Mouse (Mus musculus) forebrain, embryonic 14.5 days (tissue): ENCODE measurements at regions not wholly inside any gene's neighbourhood (a gene's known extent, or its start where the extent isn't known, plus 50 kb on each side); places are given as distances from the start of the nearest gene placed in this dataset.
A peak's percentile ranks its signal among the peaks of the same experiment; 100 is the strongest.

Source experiments
- ATAC-seq: fragments of 200-750 bp; cut with Nextera tagmentation; 2 replicates; pipeline ENCODE4 v1.8.0; 2017; ENCODE audit warnings: mild to moderate bottlenecking, moderate library complexity
- DNase-seq: peaks from one replicate; pipeline ENCODE4 v3.0.0-alpha.2; 2015; ENCODE audit warnings: low spot score
- H3K27ac ChIP-seq: fragments of 300-500 bp; sonication (generic); 2 replicates; pipeline ENCODE4 v1.5.1; 2014; ENCODE audit warnings: low read depth, mild to moderate bottlenecking, control low read depth, low read length, moderate library complexity
- H3K27me3 ChIP-seq: fragments of 300-500 bp; sonication (generic); replicated peaks from 2 replicates; pipeline ENCODE4 v1.6.1; 2014; ENCODE audit warnings: low read length, control low read depth, mixed read lengths; ENCODE audit not compliant: control insufficient read depth, insufficient read depth
- H3K36me3 ChIP-seq: fragments of 300-500 bp; sonication (generic); 2 replicates; pipeline ENCODE4 v1.6.1; 2014; ENCODE audit warnings: low read length, control low read depth; ENCODE audit not compliant: control insufficient read depth, insufficient read depth
- H3K4me1 ChIP-seq: fragments of 300-500 bp; sonication (generic); 2 replicates; pipeline ENCODE4 v1.6.1; 2014; ENCODE audit warnings: antibody characterized with exemption, low read length, control low read depth; ENCODE audit not compliant: control insufficient read depth, insufficient read depth
- H3K4me2 ChIP-seq: fragments of 300-500 bp; sonication (generic); 2 replicates; pipeline ENCODE4 v1.6.1; 2014; ENCODE audit warnings: mild to moderate bottlenecking, control low read depth, low read length
- H3K4me3 ChIP-seq: fragments of 300-500 bp; sonication (generic); 2 replicates; pipeline ENCODE4 v1.5.1; 2014; ENCODE audit warnings: low read depth, low read length, control low read depth
- H3K9ac ChIP-seq: fragments of 300-500 bp; sonication (generic); 2 replicates; pipeline ENCODE4 v1.6.1; 2014; ENCODE audit warnings: mild to moderate bottlenecking, low read length, control low read depth, moderate library complexity
- H3K9me3 ChIP-seq: fragments of 300-500 bp; sonication (generic); replicated peaks from 2 replicates; pipeline ENCODE4 v1.6.1; 2016; ENCODE audit warnings: low read length, control low read depth, mixed read lengths; ENCODE audit not compliant: control insufficient read depth
- WGBS: fragments of 180-500 bp; shearing (Covaris S2); extraction: QIAGEN DNeasy Blood & Tissue Kit; methylation state at CpG from one replicate; pipeline ENCODE4 v1.1.7; 2014; 5-methylcytosine and 5-hydroxymethylcytosine counted together

DNA sequence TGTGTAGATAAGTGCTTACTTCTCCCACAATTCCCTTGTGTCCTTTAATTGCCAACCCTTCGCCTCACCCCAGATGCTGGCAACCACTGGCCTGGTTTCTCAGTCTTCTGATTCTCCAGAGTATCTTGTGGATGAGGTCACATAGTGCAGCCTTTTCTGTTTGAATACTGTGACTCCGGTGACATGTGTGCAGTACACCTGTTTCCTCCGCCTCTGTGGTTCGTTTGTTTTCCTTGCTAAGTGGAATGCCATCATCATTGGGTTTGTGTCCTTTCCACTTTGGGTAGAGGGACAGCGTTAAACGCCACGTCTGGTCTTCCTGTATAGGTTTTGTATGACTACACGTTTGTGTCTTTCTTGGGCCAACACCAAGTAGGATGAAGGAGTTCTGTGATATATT, 224.9 kb downstream of the Pmp22 start:
- ATAC-seq: no peak
- Histone ChIP-seq H3K9ac (no peak overlapping the region), H3K4me1 (peaks cover 12% of the 10 kb centered on the region), H3K36me3 (no peaks in the 10 kb centered on the region), H3K27ac (no peak overlapping the region), H3K4me3 (no peak overlapping the region), H3K4me2 (no peak overlapping the region), H3K27me3 (no peaks in the 10 kb centered on the region), H3K9me3 (no peaks in the 10 kb centered on the region)
- no peak for DNase-seq
- 94% methylated on average over 8 of the region's 8 CpGs for WGBS

DNA sequence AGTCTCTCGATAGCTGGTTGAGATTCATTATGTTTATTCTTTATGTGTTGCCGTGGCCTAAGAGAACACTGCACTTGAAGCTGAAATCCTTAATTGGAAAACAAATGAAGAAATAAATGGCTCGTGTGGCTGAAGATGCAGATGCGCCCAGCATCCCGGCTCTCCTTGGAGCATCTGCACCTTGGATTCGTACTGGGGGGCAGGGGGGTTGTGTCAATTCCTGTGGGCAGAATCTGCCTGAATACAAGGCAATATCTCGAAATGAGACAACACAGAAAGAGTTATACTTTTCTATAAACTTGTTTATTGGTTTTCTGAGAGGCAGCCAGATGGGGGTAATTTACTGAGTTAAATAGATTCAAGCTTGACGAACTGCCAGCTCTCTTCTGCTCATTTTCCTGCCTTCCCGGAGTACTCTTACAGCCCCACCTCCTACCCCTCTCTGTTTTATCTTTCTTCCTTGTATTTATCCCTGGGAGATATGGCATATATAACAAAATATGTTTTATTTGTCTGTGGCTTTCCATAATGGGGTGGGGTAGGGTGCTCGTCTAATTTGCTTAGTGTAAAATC, 229.1 kb downstream of the Pmp22 start:
- DNase-seq (peak; percentile 68), ATAC-seq (no peak)
- Histone ChIP-seq H3K4me1 (no peaks in the 10 kb centered on the region), H3K27ac (no peak overlapping the region), H3K36me3 (no peaks in the 10 kb centered on the region), H3K27me3 (no peaks in the 10 kb centered on the region), H3K4me2 (no peak overlapping the region), H3K4me3 (no peak overlapping the region), H3K9me3 (no peaks in the 10 kb centered on the region), H3K9ac (no peak overlapping the region)
- 59% methylated on average over 10 of the region's 10 CpGs for WGBS

DNA sequence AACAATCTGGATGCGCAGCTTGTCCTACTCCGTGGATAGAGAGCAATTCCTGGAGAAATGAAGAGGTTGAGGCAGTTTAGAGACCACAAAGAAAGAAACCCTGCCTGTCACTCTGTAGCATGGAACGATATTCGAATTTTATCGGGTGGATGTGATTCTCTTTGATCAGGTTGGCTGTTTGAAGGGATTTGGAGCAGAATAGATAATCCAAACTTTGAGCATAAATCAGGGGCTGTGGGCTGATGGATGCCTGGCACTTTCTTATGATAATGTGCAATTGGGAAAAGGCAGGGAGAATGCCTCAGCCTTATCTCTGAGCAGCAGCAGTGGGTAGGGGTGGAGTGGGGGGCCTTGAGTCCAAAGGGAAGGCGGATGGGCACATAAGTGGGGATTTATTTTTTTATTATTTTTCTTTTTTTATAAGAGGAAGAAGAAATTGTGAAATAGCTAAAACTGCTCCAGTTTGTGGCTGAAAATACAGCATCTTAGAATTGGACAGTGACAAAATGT, 239.0 kb downstream of the Pmp22 start:
- no peaks in the 10 kb centered on the region for H3K27me3 ChIP-seq
- H3K4me1 ChIP-seq: no peaks in the 10 kb centered on the region
- 90% methylated on average over 6 of the region's 6 CpGs for WGBS
- H3K9ac ChIP-seq: no peak overlapping the region
- no peak overlapping the region for H3K27ac ChIP-seq
- ATAC-seq (no peak), DNase-seq (no peak)
- no peaks in the 10 kb centered on the region for H3K9me3 ChIP-seq
- no peak overlapping the region for H3K4me2 ChIP-seq
- no peak overlapping the region for H3K4me3 ChIP-seq
- H3K36me3 ChIP-seq: no peaks in the 10 kb centered on the region

DNA sequence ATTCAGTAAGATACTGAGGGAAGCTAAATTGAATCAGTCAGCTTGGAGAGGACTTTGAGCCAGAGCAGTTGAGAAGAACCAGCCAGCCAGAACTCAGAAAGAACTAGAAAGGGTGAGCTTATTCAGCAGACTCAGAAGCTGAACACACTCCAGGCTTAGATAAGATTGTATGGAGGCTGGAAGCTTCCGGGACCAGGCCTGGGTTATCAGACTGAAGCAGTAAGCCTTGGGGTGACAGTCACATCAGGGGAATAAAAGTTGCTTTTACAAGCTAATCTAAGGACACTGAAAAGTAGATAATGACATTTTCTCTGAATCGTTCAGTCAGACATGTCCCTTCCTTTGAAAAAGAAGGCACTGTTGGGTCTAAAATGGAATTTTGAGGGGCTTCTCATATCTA, 240.7 kb downstream of the Pmp22 start:
- 93% methylated on average over 2 of the region's 2 CpGs for WGBS
- Histone ChIP-seq H3K27me3 (no peaks in the 10 kb centered on the region), H3K9me3 (no peaks in the 10 kb centered on the region), H3K4me1 (no peaks in the 10 kb centered on the region), H3K4me3 (no peak overlapping the region), H3K27ac (no peak overlapping the region), H3K9ac (no peak overlapping the region), H3K4me2 (no peak overlapping the region), H3K36me3 (no peaks in the 10 kb centered on the region)
- no peak for DNase-seq
- no peak for ATAC-seq

DNA sequence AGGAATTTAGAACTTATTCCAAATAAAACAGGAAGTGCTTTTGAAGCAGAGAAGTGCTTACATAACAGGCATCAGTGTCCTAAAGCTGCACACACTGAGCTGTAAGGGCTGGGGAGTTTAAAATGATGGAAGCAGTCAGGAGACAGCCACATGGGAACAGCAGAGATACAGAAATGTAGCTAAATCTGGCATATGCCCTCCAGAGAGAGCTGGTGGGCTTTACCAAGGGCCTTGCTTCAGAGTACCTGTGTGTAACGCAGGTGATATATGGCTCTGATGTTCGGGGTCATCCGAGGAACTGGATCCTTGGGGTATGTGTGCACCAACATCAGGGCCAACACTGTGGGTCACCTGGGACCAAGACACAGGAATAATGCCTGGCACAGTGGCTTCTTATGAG, 247.5 kb downstream of the Pmp22 start:
- H3K27me3 ChIP-seq: no peaks in the 10 kb centered on the region
- H3K4me1 ChIP-seq: no peaks in the 10 kb centered on the region
- H3K4me3 ChIP-seq: no peak overlapping the region
- no peak overlapping the region for H3K4me2 ChIP-seq
- no peaks in the 10 kb centered on the region for H3K36me3 ChIP-seq
- no peaks in the 10 kb centered on the region for H3K9me3 ChIP-seq
- 97% methylated on average over 3 of the region's 3 CpGs for whole genome bisulfite sequencing
- DNase-seq: no peak
- no peak overlapping the region for H3K27ac ChIP-seq
- no peak overlapping the region for H3K9ac ChIP-seq
- ATAC-seq: no peak

DNA sequence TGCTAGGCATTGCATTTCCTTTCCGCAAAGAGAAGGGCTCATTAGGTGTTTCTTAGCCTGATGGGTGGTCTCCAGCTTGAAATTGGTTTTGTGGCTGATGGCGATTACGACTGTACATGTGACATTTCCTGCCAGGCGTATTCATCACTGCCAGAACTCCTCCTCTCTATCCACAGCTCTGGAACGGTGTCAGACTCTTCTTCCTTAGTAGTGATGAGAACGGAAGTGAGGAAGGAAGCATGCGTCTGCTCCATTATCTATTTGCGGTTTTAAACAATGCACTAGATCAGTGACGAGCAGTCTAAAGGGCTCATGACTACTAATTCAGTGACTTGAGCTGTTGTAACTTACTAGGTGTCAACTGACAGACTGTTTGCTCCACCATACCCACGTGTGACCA, 248.2 kb downstream of the Pmp22 start:
- WGBS: 74% methylated on average over 10 of the region's 10 CpGs
- ATAC-seq: no peak
- DNase-seq: no peak
- Histone ChIP-seq H3K9me3 (no peaks in the 10 kb centered on the region), H3K4me2 (no peak overlapping the region), H3K27ac (no peak overlapping the region), H3K4me3 (no peak overlapping the region), H3K9ac (no peak overlapping the region), H3K27me3 (no peaks in the 10 kb centered on the region), H3K4me1 (no peaks in the 10 kb centered on the region), H3K36me3 (no peaks in the 10 kb centered on the region)

DNA sequence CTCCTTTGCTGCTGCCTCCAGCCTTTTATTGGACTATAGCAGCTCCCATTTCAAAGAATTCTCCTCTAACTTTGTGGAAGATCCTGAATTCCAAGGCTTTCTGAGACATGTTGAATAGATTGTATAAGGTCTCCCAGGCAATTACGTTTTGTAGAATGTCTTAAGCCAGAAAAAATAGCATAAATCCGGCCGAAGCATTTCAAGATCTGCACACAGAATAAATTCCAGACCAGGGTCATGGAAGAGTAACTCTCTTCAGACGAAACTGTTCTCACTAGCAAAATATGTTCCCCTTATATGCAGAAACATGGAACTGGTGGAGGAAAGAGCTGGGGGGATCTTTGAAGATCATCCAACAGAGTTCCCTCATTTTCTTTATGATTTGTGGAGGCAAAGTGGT, 259.5 kb downstream of the Pmp22 start:
- no peak for ATAC-seq
- H3K4me3 ChIP-seq: no peak overlapping the region
- no peak overlapping the region for H3K27ac ChIP-seq
- H3K36me3 ChIP-seq: no peaks in the 10 kb centered on the region
- H3K4me2 ChIP-seq: no peak overlapping the region
- H3K4me1 ChIP-seq: no peaks in the 10 kb centered on the region
- no peaks in the 10 kb centered on the region for H3K9me3 ChIP-seq
- WGBS: 90% methylated on average over 4 of the region's 4 CpGs
- H3K27me3 ChIP-seq: no peaks in the 10 kb centered on the region
- no peak for DNase-seq
- H3K9ac ChIP-seq: no peak overlapping the region

DNA sequence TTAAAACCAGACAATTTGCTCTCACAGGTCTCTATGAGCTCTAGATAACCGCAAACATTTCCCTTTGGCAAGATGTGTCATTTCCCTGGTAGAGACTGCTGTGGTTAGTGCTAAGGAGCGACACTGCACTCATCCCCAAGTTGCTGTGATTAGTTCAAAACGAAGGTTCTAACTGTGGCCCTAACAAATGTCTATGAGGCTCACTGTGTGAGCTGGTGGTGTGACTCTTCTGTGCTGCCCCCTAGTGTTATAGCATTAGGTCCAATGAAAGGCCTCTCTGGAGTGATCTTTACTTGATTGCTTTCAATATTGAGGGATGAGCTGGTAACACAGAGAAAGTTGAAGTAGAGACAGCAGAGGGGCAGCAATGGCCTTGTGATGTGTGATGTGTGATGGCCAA, 262.7 kb downstream of the Pmp22 start:
- DNase-seq (peak; percentile 20), ATAC-seq (no peak)
- Histone ChIP-seq H3K27ac (no peak overlapping the region), H3K4me3 (no peak overlapping the region), H3K36me3 (no peaks in the 10 kb centered on the region), H3K9me3 (no peaks in the 10 kb centered on the region), H3K4me2 (no peak overlapping the region), H3K9ac (no peak overlapping the region), H3K27me3 (no peaks in the 10 kb centered on the region), H3K4me1 (peaks cover 5% of the 10 kb centered on the region; the same call in 1 of the 2 replicates)
- WGBS: 55% methylated on average over 3 of the region's 3 CpGs

DNA sequence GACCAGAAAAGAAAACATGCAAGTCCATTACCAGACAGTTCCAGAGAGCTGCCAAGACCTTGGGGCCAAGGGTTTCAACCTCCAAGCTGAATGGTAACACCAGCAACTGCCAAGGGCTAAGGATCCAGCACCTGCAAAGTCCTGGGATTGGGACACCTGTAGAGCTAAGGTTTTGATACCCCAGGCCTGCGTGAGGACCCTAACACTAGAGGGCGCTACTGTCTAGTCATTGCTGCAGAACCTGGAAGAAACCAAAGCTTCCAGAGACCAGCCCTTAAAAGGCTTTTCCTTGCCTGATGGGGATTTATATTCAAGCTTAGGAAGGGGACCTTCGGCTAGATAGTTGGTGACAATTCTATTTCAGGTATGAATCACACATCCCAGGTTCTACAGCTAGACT, 263.6 kb downstream of the Pmp22 start:
- DNase-seq: no peak

More for the DNA sequence above, 263.6 kb downstream of the Pmp22 start:
- H3K9ac ChIP-seq: no peak overlapping the region
- H3K36me3 ChIP-seq: no peaks in the 10 kb centered on the region
- H3K27me3 ChIP-seq: no peaks in the 10 kb centered on the region
- H3K4me3 ChIP-seq: no peak overlapping the region
- H3K4me2 ChIP-seq: no peak overlapping the region
- no peaks in the 10 kb centered on the region for H3K9me3 ChIP-seq
- H3K27ac ChIP-seq: no peak overlapping the region
- WGBS: 68% methylated on average over 3 of the region's 3 CpGs
- no peak for ATAC-seq
- peaks cover 7% of the 10 kb centered on the region; the same call in 1 of the 2 replicates for H3K4me1 ChIP-seq
